Mouse (Mus musculus) liver, postnatal 0 days (tissue): ENCODE results near the gene Ccdc43.

Experiments
- CTCF ChIP-seq: sonication (generic); IDR thresholded peaks from 2 replicates; pipeline ENCODE4 v1.5.1; 2016; ENCODE audit warnings: antibody characterized with exemption, low read depth
- EP300 ChIP-seq: IDR thresholded peaks from 2 replicates; pipeline ENCODE4 v1.6.1; 2016; ENCODE audit warnings: antibody characterized with exemption, low read depth, mild to moderate bottlenecking

DNA sequence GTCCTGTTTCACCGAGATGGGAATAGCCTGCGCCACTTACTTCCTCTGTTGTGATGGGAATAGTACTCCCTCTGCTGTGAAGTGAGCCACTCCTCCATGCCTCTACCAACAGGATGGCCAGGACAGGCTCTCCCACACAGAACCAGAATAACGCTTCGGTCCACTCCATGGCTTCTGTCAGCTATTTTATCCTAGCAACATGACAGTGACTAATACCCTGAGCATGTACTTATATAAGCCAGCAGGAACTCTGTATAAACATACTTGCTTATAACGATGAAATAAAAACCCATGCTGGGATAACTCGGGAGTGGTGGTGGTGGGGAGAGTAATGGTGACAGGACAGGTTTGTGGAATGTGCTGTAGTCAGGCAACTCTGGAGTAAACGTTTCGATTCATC is 41.7 kb downstream of the Ccdc43 start:
- no peak for TF ChIP-seq CTCF
- TF ChIP-seq EP300, result no peak
